Mouse (Mus musculus) urinary bladder, postnatal 14 days (tissue): ENCODE measurements at regions not wholly inside any gene's neighbourhood (a gene's known extent, or its start where the extent isn't known, plus 50 kb on each side); places are given as distances from the start of the nearest gene placed in this dataset.

Experiments used
- DNase-seq: peaks from one replicate; pipeline ENCODE4 v3.0.0; 2021; ENCODE audit warnings: low spot score

DNA sequence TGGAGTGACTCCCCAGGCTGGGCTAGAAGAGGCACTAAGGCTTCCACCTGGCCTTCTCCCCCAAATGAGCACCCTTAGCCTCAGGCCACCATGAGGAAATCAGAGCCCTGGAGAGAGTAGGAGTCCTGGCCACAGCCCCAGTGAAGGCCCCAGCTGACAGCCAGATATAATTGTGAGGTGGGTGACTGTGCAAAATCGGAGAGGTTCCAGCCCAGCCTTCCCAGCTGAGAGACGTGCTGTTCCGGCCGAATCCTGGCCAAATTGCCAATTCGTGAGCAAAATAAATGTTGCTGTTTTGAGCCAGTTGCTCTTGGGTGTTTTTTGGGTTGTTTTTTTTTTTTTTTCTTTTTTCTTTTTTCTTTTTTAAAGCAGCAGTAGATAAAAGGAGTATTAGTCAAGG, 169.9 kb upstream of the Il12b start:
- DNase-seq: peak; percentile 11

- DNase-seq: no peak
Observed at GRCm38 (mm10) chr11:44235456-44235855, 164.4 kb upstream of the Il12b start.

- no peak for DNase-seq
Observed at GRCm38 (mm10) chr11:44238051-44238450, 161.8 kb upstream of the Il12b start.

DNA sequence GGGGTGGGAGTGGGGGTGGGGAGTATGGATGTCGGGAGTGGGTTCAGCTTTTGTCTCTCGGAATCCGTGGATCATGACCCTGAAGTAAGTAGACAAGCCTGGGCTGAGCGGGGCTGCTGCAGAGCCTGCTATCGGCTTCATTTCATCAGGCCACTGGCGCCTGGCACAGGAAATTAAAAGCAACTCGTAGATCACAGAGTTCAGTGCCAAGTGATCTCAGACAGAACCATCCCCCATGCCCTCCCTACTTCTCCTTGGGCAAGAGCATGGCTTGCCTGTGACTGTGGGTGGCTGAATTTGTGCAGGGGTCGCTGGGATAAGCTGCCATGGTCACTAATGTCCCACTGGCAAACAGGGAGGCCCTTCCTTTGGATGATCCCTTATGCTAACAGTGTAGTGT, 161.3 kb upstream of the Il12b start:
- DNase-seq: no peak

DNA sequence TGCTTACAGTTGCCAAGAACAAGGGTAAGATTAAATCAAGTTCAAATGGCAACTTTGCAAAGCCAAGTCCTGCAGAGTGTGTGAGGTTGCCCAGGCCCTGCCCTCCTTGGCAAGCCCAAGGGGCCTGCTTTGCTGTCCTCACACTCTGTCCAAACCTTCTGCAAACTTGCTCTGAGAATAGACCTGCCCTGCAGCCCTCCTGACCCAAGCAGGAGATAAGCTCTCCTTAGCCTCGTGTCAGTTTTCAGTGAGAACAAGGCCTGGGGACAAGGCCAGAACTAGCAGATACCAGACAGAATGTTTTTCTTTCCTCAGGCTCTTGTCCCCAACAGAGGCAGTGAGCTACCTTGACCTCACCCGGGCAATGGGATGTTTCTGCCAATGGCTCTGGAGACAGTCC, 156.7 kb upstream of the Il12b start:
- no peak for DNase-seq

DNA sequence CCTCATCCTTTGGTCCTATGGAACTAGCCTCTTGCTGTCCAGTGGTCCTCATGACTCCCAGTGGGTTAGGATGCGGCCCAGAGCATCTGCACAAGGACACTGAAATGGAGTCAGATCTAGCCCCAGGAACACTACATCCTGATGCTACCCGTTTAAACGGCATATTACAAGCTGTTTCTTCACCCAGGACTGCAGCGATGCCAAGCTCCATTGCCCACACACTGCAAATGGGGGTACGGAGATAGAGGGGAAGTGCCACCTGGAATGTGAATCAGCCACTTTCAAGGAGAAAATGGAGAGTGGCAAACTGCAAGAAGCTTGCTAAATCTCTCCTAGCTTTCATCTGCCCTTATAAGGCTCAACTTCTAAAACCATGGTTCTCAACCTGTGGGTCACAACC, 148.0 kb upstream of the Il12b start:
- DNase-seq: no peak

DNA sequence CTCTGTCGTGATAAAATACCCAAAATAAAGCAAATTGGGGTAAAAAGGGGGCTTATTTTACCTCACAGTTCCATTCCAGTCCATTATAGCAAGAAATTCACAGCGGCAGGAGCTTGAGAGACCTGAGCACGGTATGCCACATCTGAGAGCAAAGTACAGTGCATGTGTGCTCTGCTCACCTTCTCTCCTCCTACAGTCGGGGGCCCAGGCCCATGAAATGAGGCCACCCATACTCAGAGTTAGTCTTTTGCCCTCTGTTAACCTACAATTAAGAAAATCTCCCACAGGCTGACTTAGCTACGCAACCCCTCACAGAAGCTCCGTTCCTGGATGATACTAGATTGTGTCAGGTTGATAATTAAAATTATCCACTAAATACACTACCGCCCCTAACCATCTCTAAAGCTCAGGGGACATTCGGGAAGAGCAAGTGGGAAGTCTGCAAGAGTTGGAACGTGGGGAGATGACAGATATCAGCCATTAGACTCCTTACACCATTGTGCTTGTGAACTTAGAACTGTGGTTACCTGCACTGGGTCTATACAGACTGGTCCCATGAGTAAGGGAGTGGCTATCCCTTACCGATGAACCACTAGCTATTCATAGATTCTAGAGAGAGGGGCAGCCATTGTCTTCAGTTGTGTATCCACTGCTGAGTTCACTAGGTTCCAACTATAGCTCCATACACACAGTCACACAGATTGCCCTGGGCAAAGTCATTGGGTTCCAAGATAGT, 139.3 kb upstream of the Il12b start:
- no peak for DNase-seq

DNA sequence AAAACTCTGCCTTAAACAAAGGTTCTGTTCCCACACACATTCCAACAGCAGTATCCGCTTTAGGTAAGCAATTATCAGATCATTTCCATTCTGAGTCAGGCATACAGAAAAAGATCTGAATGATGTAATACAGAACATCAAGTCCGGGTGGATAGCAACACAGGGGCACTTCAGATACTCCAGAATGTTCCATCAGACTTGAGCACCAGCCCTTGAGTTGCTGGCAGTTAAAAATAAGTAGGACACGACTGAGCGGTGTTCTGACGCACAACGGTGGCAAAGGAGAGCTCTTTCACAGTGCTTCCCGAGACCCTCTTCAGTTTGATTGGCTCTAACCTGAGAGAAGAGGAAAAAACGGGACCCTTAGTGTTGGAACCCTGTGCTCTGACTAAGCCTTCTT, 138.2 kb upstream of the Il12b start:
- DNase-seq: no peak

GRCm38 (mm10) chr11:44262571-44262970, 137.3 kb upstream of the Il12b start:
- no peak for DNase-seq

- no peak for DNase-seq
Observed at GRCm38 (mm10) chr11:44272268-44272667, 127.6 kb upstream of the Il12b start.

- no peak for DNase-seq
Observed at GRCm38 (mm10) chr11:44278521-44279208, 121.2 kb upstream of the Il12b start.

- DNase-seq: no peak
Observed at GRCm38 (mm10) chr11:44285961-44286360, 113.9 kb upstream of the Il12b start.

DNA sequence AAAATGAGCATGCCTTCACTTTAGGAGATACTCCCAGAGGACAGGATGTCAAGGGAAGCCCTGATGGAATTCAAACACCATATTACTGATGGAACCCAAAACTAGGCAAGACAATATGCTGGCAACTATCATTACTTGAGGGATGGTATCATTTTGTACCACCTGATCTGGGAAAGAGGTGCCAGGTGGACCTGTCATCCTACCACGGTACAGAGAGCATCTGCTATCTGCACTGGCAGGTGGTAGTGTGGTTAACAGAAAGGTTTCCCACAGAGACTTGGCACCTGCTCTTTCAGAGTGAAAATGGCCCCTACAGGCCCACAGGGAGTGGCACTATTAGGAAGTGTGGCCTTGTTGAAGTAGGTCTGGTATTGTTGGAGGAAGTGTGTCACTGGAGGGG, 111.0 kb upstream of the Il12b start:
- no peak for DNase-seq

DNA sequence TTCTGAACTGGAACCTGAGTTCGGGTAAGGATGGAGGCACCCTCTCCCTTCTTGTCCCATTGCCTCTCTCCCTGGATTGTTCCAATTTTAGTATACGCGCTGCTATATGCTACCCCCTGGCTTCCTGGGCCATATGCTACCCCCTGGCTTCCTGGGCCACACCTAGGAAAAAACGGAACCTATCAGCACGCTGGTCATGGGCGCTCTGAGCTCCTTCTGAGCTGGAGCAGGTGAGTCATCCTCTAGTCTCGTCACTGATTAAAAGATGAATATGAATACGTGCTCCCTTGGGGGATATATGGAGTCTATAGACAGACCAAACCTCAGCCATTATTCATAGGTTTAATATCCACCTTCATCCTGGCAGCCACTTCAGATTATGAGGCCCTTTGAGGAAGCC, 96.1 kb upstream of the Il12b start:
- DNase-seq: no peak

DNA sequence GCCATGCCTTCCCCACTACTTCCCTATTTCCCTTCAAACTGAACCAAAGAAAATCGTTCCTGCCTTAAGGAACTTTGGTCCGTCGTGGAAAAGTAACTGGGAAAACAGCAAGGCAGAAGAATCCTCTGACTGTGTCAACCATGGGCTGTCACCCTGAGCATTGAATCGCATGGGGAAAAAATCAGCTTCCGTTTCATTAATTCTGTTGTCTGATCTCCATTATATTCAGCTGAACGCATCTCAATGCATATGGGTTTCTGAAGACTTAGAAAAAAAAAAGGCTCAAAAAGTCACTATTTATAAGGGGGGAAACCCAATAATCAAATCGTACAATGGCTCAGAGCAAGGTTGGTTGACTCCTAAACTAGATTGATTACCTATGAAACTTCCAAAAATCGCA, 83.8 kb upstream of the Il12b start:
- no peak for DNase-seq

GRCm38 (mm10) chr11:44319136-44319535, 80.7 kb upstream of the Il12b start:
- DNase-seq: no peak

DNA sequence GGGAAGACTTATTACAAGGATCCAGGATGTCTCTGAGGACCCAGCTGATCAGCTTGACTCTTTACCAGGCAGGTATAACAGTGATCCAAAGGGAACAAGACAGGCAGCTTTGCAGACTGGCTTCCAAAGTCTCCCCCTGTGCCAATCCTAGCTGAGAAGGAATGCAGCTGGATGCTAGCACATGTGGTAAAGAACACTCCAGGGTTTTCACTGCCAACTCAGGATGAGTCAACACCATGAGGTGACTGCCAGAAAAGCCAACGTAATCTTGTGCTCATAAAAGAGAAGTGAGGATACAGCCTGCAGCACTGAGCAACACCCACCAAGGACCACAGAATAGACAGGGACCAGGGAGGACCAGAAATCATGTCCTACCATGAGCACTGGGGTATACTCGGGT, 76.5 kb upstream of the Il12b start:
- peak; percentile 59 for DNase-seq

DNA sequence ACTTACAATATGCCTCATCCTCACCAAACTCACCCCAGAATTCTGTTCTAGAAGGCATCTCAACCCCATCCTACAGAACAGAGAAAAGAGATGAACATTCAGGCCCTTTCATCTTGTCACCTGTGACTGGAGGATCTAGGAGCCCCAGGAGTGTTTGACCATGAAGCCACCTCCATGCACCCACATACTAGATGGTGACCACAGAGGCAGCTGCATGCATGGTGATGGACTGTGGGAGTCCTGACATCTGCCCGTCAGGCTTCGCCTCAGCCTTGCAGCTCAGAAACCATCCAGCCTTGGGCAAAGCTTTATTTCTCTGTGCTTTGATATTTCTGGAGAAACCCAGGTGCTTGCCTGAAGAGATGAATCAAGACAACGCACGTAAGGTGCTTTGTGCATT, 74.8 kb upstream of the Il12b start:
- no peak for DNase-seq

GRCm38 (mm10) chr11:44325525-44325924, 74.3 kb upstream of the Il12b start:
- DNase-seq: no peak

GRCm38 (mm10) chr11:44329503-44329902, 70.4 kb upstream of the Il12b start:
- DNase-seq: no peak

- no peak for DNase-seq
Observed at GRCm38 (mm10) chr11:44330438-44330837, 69.4 kb upstream of the Il12b start.

DNA sequence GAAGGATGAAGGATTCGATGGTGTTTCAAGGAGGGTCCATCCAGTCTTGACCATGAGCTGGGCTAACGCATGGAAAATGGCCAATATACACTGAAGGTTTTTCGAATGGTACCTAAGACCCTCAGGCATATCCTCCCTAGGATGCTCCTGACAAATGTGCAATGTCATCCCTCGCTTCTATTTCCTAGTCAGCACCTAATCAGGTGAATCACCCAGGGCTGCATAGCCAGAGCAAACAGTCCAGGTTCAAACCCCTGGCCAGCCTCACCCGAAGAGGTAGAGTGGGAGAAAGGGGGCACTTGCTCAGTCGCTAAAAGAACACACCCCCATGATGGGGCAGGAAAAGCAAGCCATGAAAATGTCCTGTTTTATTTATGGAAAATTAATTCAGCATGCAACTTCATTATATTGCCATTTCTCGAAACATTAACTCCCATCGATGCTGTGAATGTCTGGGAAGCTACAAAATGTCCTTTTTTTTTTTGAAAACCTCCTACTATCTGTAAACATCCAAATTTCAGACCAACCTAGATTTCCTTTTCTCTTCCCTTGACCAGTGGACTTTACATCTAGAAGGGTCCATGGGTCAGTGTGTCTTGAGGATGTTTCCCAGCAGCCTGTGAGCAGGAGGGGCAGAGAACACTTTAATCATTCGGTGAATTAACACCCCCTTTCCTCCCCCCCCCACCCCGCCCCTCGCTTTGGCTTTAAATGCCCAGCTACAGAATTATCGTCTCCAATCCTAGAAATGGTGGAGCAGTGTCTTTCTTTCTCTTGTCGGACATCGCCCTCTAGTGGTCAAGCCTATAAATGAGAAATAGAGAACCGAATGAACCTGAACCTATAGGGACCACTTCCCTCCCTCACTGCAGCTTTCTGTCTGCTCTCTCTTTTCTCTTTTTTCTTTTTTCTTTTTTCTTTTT, 68.8 kb upstream of the Il12b start:
- peak; percentile 59 for DNase-seq

GRCm38 (mm10) chr11:44331774-44332129, 68.1 kb upstream of the Il12b start:
- no peak for DNase-seq
